Mouse (Mus musculus) bone marrow, adult 2 months (tissue): ENCODE results near the gene Farp1.

Experiments
- CTCF ChIP-seq: fragments of 200-500 bp; IDR thresholded peaks from 2 replicates; pipeline ENCODE4 v1.5.1; 2011; ENCODE audit warnings: low read length, control low read depth; ENCODE audit not compliant: control insufficient read depth, insufficient read depth
- POLR2A ChIP-seq: fragments of 200-500 bp; IDR thresholded peaks from 2 replicates; pipeline ENCODE4 v1.6.1; 2011; ENCODE audit warnings: low read depth, mild to moderate bottlenecking, control low read depth, low read length, borderline replicate concordance; ENCODE audit not compliant: control insufficient read depth

- TF ChIP-seq POLR2A, result no peak
- no peak for TF ChIP-seq CTCF
Measured at GRCm38 (mm10) chr14:121147026-121147425, 112.0 kb downstream of the Farp1 start.
